Mouse (Mus musculus): ENCODE data around the gene Mrps22.
A peak's percentile ranks its signal among the peaks of the same experiment; 100 is the strongest.

Gene Mrps22

GRCm38 (mm10) chr9:98601156-98601836 lies at the start of gene Mrps22:
Gene Mrps22 (minus strand): TSS chr9:98601660.
- peak; percentile 77 for DNase-seq (ENCODE audit: extremely low spot score, low read depth, low spot score)

GRCm38 (mm10) chr9:98650547-98650946 lies 49.1 kb upstream of the Mrps22 start:
- no peak for DNase-seq (ENCODE audit: extremely low spot score, low read depth, low spot score)

- DNase-seq (ENCODE audit: extremely low spot score, low read depth, low spot score): no peak
These were observed 46.0 kb upstream of the Mrps22 start for GRCm38 (mm10) chr9:98647418-98647817.

- DNase-seq (ENCODE audit: extremely low spot score, low read depth, low spot score): peak; percentile 58
These were observed 44.3 kb upstream of the Mrps22 start for GRCm38 (mm10) chr9:98645750-98646149.

GRCm38 (mm10) chr9:98642126-98642525 lies 40.7 kb upstream of the Mrps22 start:
- DNase-seq (ENCODE audit: extremely low spot score, low read depth, low spot score): no peak

GRCm38 (mm10) chr9:98633287-98634162 lies 32.1 kb upstream of the Mrps22 start:
- no peak for DNase-seq (ENCODE audit: extremely low spot score, low read depth, low spot score)

GRCm38 (mm10) chr9:98628480-98628879 lies 27.0 kb upstream of the Mrps22 start:
- DNase-seq (ENCODE audit: extremely low spot score, low read depth, low spot score): no peak

- no peak for DNase-seq (ENCODE audit: extremely low spot score, low read depth, low spot score)
These were observed 3.4 kb upstream of the Mrps22 start for GRCm38 (mm10) chr9:98604896-98605295.

GRCm38 (mm10) chr9:98601837-98602359 lies 438 bp upstream of the Mrps22 start:
- DNase-seq (ENCODE audit: extremely low spot score, low read depth, low spot score): no peak

GRCm38 (mm10) chr9:98600094-98600493 lies 1.4 kb downstream of the Mrps22 start:
- DNase-seq (ENCODE audit: extremely low spot score, low read depth, low spot score): no peak

GRCm38 (mm10) chr9:98583852-98584251 lies 17.6 kb downstream of the Mrps22 start:
- DNase-seq (ENCODE audit: extremely low spot score, low read depth, low spot score): no peak

- peak; percentile 94 for DNase-seq (ENCODE audit: extremely low spot score, low read depth, low spot score)
These were observed 38.0 kb downstream of the Mrps22 start, which contains the start of gene Copb2 for GRCm38 (mm10) chr9:98563137-98564126. Gene Copb2 (plus strand): TSS chr9:98563721.

GRCm38 (mm10) chr9:98544042-98544441 lies 57.4 kb downstream of the Mrps22 start:
- DNase-seq (ENCODE audit: extremely low spot score, low read depth, low spot score): no peak

All from hindlimb bud, embryonic 11.5 days (tissue).